Mouse (Mus musculus): Measurements from ENCODE around the gene Ntn3. TPM values are rescaled to one million over a fixed set of nuclear protein-coding genes. Genes with fewer than 3 reads are reported as not detected.

The Ntn3 gene
- polyA plus RNA-seq, 1 experiment from 2014 or later, result 4.7 TPM

Small RNAs within 50 kb of the gene (microRNA-seq; reads per million reads assigned to microRNA genes)
- 1.9 reads per million for gene Mir5134
- not detected for gene Mir6965

Other genes starting within 250 kb of the Ntn3 start
- 0.21 and 0.28 TPM in 2 replicates for gene Prss30, start 229.0 kb downstream of the Ntn3 start, polyA plus RNA-seq (2015; fragmentation: Nextera tagmentation; extraction: Ambion mirVana)
- gene Prss22, start 211.4 kb downstream of the Ntn3 start, polyA plus RNA-seq (2015; fragmentation: Nextera tagmentation; extraction: Ambion mirVana), result not detected in 2 replicates
- gene Prss27, start 171.4 kb downstream of the Ntn3 start, polyA plus RNA-seq (2015; fragmentation: Nextera tagmentation; extraction: Ambion mirVana), result 0.26 and 0.49 TPM in 2 replicates
- gene Kctd5, start 136.0 kb downstream of the Ntn3 start, polyA plus RNA-seq (2015; fragmentation: Nextera tagmentation; extraction: Ambion mirVana), result 94.0 and 98.5 TPM in 2 replicates
- gene Pdpk1, start 58.6 kb downstream of the Ntn3 start, polyA plus RNA-seq (2015; fragmentation: Nextera tagmentation; extraction: Ambion mirVana), result 59.4 and 62.9 TPM in 2 replicates
- gene Amdhd2, start 45.8 kb downstream of the Ntn3 start, polyA plus RNA-seq (2015; fragmentation: Nextera tagmentation; extraction: Ambion mirVana), result 25.5 and 28.2 TPM in 2 replicates
- gene Atp6v0c, start 39.8 kb downstream of the Ntn3 start, polyA plus RNA-seq (2015; fragmentation: Nextera tagmentation; extraction: Ambion mirVana), result 881 and 1,064 TPM in 2 replicates
- gene Tbc1d24, start 4.0 kb downstream of the Ntn3 start, polyA plus RNA-seq (2015; fragmentation: Nextera tagmentation; extraction: Ambion mirVana), result 20.6 and 24.6 TPM in 2 replicates
- gene Tedc2, start 11.3 kb upstream of the Ntn3 start, polyA plus RNA-seq (2015; fragmentation: Nextera tagmentation; extraction: Ambion mirVana), result 10.2 and 12.2 TPM in 2 replicates
- 26.0 and 32.0 TPM in 2 replicates for gene Ccnf, start 42.0 kb upstream of the Ntn3 start, polyA plus RNA-seq (2015; fragmentation: Nextera tagmentation; extraction: Ambion mirVana)
- gene Abca17, start 141.5 kb upstream of the Ntn3 start, polyA plus RNA-seq (2015; fragmentation: Nextera tagmentation; extraction: Ambion mirVana), result 0.47 and 0.97 TPM in 2 replicates
- gene Abca3, start 142.4 kb upstream of the Ntn3 start, polyA plus RNA-seq (2015; fragmentation: Nextera tagmentation; extraction: Ambion mirVana), result 23.9 and 29.6 TPM in 2 replicates
- gene Rnps1, start 205.0 kb upstream of the Ntn3 start, polyA plus RNA-seq (2015; fragmentation: Nextera tagmentation; extraction: Ambion mirVana), result 362 and 389 TPM in 2 replicates
- gene Eci1, start 217.1 kb upstream of the Ntn3 start, polyA plus RNA-seq (2015; fragmentation: Nextera tagmentation; extraction: Ambion mirVana), result 30.4 and 34.8 TPM in 2 replicates
- 6.2 and 9.5 TPM in 2 replicates for gene Dnase1l2, start 233.6 kb upstream of the Ntn3 start, polyA plus RNA-seq (2015; fragmentation: Nextera tagmentation; extraction: Ambion mirVana)